Mouse (Mus musculus) brain, adult 2 months (tissue): ENCODE data around the gene Kat2b.
"Not testable (repeated sequence)": the region's sequence is repeated elsewhere in the genome, so short reads cannot be mapped to it uniquely, and the experiment has no call there.

Experiments used
- DNase-seq: peaks from one replicate; pipeline ENCODE4 v3.0.0; 2011; ENCODE audit warnings: low read depth, low spot score

The Kat2b gene

DNA sequence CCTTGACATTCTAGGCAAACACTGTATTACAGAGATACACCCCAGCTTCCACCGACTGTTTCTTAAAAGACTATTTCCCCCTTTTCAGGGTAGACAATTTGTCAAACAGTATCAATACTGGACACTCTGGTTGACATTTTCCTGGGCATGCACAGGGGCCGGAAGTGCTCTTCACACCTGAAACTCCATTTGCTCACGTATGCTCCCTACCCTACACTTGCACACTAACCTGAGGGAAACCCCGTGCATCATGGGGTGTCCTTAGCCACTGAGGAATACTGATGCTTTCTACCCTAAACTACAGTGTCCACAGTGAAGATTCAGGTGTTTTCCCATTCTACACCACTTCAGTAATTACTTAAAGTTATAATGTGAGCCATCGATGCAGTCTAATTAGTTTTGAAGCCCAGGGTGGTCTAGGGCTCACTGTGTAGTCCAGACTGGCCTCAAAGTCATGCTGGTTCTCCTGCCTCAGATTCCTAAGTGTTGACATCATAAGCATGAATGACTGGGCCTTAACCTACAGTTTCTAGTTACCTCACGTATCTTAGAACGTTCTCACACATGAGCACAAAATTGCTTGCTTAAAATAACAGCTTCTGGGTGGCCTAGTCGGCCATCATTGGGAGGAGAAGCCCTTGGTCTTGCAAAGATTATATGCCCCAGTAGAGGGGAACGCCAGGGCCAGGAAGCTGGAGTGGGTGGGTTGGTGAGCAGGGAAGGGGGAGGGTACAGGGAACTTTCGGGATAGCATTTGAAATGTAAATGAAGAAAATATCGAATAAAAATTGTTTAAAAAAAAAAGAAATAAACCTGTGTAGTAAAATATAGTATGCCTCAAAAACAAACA, 30.5 kb downstream of the Kat2b start:
- no peak for DNase-seq

DNA sequence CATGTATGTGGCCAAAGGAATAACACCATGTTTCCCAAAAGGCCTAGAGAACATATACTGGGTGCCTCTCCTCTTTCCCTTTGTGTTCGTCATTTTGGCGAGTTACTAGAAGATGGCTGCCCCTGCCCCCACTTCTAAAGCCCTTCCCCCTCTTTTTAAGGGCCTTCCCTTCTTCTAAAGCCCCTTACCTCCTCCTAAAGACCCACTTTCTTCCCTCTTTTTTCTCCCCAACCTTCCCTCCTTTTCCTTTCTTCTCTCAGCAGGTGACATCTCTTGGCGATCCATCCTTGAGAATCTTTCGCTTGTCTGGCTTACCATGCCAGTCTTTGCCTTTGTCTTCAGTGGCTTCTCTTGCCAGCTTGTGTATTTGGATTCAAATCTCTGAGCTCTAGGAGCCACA, 31.9 kb downstream of the Kat2b start:
- no peak for DNase-seq

DNA sequence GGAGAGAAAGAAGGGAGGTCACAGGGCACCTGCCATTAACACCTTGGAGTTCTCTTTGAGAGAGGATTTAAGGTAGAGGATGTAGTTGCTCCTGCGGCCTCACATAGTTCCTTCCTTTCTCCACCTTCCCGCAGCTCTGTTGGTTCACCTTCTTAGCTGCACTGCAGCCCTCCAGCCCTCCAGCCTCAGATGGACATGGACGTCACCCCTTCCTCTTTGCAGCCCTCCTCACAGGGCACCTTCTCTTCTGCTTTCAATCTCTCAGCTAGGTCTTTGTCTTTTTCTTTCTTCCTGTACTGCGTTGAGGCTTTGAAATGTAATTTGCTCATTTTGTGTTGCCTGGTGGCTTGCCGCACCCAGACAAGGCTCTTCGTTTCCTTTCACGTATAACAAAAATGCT, 36.6 kb downstream of the Kat2b start:
- DNase-seq = not testable (repeated sequence)

DNA sequence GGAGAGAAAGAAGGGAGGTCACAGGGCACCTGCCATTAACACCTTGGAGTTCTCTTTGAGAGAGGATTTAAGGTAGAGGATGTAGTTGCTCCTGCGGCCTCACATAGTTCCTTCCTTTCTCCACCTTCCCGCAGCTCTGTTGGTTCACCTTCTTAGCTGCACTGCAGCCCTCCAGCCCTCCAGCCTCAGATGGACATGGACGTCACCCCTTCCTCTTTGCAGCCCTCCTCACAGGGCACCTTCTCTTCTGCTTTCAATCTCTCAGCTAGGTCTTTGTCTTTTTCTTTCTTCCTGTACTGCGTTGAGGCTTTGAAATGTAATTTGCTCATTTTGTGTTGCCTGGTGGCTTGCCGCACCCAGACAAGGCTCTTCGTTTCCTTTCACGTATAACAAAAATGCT, 39.4 kb downstream of the Kat2b start:
- not testable (repeated sequence) for DNase-seq

DNA sequence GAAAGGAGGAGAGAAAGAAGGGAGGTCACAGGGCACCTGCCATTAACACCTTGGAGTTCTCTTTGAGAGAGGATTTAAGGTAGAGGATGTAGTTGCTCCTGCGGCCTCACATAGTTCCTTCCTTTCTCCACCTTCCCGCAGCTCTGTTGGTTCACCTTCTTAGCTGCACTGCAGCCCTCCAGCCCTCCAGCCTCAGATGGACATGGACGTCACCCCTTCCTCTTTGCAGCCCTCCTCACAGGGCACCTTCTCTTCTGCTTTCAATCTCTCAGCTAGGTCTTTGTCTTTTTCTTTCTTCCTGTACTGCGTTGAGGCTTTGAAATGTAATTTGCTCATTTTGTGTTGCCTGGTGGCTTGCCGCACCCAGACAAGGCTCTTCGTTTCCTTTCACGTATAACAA, 42.3 kb downstream of the Kat2b start:
- not testable (repeated sequence) for DNase-seq

DNA sequence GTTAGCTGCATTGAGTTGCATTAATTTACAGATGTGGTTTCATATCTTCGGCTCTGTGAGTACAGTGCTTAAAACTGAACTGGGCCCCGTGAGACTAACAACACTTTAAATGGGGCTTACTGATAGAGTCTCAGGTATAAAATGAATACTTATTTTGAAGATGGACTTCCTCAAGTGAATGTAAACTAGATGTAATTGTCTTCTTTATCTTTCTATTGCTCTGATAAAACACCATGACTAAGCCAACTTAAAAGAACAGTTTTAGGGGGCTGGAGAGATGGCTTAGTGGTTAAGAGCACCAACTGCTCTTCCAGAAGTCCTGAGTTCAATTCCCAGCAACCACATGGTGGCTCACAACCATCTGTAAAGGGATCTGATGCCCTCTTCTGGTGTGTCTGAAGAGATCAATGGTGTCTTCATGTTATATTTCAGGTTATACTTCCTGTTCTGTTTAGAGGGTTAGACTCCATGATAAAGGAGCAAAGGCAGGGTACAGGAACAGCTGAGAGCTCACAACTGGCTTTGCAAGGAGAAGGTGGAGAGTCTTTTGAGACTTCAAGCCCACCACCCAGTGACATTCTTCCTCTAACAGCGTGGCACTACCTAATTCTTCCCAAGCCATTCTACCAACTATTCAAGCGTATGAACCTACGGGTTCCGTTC, 50.8 kb downstream of the Kat2b start:
- DNase-seq = no peak

DNA sequence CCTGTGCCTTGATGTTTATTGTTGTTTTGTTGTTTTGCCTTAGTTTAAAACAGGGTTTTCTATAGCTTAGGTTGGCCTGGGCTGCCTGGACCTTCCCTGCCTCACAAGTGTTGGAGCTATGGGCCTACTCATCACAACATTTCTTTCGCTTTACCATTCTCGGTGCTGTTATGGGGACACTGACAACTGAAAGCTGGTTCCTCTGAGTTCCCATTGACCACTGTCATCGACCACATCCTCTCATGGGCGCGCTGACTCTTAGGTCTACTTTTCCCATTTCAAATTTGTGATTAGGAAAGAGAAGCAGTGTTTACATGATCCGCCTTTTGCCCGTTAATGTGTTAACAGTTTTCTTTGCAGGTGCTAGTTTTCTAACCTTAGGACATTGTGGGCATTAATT, 51.7 kb downstream of the Kat2b start:
- no peak for DNase-seq

DNA sequence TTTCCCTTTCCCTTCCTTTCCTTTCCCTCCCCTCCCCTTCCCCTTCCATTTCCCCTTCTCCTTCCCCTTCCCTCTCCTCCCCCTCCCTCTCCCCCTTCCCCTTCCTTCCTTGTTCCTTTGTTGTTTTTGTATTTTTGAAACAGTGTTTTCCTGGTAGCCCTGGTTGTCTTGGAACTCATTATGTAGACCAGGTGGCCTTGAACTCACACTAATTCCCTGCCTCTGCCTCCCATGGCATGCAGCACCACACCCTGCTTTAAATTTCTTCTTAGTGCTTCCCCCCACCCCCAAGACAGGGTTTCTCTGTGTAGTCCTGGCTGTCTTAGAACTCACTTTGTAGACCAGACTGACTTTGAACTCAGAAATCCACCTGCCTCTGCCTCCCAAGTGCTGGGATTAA, 52.7 kb downstream of the Kat2b start:
- no peak for DNase-seq

DNA sequence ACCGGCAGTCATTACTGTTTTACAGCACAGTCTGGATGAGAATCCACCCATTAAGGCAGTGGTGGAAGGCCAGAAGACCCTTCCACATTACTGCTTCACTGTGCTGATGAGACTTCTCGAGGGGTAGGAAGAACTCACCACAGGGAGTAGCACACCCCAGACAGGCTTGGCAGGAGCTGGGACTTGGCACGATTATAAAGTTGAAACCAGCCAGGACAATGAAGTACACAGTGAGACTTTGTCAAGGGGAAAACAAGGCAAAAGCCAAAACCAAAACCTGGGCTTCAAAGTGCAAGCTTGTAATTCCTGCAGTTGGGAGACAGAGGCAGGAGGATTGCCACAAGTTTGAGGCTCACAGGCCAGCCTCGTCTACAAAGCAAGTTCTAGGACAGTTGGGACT, 54.0 kb downstream of the Kat2b start:
- peak; percentile 25 for DNase-seq

DNA sequence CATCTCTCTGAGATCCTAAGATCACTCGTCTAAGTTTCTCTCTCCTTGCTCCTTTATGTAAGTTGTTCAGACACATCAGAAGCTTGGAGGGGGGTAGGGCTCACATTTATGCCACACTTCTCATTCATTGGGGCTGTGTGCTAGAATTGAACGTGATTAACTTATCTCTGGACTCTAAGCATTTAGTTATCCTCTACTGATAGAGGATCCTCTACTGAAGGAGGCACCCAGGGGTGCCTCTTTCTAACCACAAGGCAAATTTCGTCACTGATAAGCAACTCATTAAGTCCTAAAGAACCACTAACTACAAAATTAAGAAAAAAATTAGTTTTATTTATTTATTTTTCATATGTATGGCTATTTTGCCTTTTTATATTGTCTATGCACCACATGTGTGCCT, 55.5 kb downstream of the Kat2b start:
- no peak for DNase-seq

DNA sequence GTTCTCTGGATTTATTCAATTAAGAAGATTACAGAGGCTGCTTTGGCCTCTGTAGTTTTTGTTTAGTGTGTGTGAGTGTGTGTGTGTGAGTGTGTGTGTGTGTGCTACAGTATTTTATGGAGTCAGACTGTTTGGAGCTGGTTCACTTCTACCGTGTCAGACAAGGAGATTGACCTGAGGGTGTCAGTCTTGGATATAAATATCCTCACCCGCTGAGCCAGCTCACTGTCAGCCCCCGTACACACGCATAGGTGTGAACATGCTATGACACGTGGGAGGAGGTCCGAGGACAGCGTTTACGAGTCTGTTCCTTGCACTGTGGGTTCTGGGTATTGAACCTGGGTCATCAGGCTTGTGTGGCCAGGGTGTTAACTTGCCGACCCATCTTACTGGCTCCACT, 57.1 kb downstream of the Kat2b start:
- DNase-seq = no peak

DNA sequence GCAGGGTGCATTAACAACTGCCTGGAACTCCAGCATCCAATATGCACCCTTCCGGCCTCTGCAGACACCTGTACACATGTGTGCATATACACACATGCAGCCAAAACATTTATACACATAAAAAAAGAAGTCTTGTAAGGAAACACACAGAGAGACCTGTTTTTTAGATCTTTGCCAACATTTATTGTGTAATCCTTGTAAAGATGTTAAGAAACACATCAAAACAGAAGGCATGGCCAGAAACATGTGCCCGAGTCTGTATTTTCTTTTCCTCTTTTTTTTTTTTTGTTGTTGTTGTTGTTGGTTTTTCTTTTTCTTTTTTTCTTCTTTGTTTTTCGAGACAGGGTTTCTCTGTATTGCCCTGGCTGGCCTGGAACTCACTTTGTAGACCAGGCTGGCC, 59.5 kb downstream of the Kat2b start:
- DNase-seq = no peak

DNA sequence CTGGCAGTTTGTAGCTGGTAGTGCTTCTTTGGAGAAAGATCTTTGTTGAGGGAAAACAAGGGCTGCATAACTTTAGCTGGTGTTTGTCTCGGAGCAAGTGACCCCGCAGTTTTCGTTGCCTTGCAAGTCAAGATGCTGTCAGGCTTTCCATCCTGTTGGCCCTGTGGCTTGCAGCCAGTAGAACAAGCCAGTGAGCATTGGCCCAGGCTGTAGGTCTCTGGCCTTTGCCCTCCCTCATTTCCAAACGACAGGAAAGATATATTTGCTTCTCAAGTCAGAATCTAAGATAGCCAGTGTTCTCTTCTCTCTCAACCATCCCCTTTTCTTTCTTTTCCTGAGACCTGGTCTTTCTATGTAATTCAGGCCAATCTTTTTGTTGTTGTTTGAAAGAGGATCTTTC, 60.8 kb downstream of the Kat2b start:
- DNase-seq = peak; percentile 17

DNA sequence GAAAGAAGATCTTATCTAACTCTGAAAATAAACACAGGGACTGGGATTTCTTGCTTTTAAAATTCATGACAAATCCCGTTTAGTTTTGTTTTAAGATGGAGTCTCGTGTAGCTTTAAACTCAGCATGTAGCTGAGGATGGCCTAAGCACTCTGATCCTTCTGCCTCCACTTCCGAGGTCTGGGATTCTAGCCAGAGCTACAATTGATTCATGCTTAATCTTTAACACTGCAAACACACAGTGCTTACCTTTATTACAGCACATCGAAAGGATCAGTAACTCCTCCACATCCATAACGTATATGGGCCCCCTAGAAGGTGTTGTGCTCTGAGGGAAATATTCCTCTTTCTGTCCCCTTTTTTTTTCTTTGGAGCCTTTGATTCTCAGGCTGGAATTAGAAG, 61.5 kb downstream of the Kat2b start:
- peak; percentile 63 for DNase-seq

DNA sequence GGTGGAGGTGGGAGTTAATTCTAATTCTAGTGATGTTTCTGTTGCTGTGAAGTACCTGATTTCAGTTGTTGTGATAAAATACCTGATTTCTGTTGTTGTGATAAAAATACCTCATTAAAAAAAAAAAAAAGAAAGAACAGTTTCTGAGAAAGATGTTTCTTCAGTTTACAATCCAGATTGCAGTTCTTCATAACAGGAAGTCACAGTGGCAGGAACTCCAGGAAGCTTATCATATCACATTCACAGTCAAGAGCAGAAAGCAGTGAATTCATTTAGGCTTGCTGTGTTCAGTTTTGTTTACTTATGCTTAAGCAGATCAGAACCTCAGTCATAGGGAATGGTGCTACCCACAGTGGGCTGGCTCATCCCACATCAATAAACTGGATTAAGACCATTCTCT, 64.7 kb downstream of the Kat2b start:
- DNase-seq = no peak

DNA sequence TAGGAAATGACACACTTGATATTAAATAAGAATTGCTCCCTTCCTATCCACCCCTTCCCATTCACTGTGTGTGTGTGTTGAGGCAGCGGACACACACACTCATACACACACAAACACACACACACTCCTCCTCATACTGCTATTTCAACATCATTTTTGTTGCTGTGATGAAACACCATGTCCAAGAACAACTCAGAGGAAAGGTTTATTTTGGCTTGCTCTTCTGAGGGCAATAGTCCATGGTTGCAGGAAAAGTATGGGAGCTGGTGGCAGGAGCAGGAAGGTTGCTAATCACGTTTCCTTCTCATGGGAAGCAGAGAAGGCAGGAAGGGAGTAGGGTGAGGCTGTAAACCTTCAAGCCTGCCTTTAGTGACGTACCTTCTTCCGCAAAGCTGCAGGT, 76.7 kb downstream of the Kat2b start:
- no peak for DNase-seq

DNA sequence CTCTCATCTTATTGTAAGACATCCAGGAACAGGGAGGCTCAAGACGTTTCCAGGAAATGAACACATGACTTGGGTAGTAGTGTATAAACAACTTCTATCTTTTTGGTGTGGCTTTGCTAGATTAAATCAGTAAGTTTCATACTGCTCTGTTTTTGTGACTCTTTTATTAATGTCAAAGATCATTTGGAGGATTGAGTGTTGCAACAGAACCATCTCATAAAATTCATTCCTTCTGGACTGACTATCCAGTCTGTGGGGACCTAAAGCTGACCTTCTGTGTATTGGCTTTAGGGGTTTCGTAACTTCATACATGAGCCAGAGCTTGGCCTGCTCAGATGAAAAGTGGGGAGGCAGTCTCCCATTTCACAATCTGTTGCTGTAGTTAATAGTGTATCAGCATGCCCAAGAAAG, 83.6 kb downstream of the Kat2b start:
- no peak for DNase-seq

DNA sequence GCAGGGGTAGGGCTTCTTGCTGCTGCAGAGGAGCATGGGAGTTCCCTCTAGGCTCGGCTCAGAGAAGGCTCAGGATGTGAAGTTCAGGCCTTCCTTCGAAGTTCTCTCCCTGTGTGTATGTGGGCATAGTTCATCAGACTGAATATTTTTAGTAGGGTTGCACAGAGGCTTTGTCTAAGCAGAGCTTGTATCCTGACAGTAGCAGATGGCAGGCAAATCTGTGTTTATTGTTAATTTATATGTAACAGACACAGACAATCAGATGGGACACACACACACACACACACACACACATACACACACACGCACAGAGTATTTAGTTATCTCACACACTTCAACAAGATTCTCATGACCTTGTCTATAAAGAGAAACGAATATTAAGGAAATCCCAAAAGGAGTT, 87.9 kb downstream of the Kat2b start:
- peak; percentile 20 for DNase-seq

DNA sequence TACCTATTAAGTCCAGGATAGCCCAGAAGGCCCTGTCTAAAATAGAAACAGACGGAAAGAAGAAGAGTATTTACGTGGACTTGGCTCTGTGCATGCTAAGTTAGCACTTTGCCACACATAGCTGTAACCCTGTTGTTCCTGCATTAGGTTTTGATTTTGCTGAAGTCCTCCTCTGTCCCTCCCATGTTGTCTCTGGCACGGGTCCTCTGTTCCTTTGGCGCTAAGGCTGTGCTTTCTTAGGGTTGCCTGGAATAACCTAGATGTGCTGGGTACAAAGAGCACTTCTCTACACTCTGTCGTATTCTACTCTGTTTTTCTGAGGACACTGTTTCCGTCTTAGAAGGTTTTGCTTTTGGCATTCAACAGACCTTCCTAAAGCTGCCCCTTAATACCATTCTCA, 88.4 kb downstream of the Kat2b start:
- DNase-seq = no peak

DNA sequence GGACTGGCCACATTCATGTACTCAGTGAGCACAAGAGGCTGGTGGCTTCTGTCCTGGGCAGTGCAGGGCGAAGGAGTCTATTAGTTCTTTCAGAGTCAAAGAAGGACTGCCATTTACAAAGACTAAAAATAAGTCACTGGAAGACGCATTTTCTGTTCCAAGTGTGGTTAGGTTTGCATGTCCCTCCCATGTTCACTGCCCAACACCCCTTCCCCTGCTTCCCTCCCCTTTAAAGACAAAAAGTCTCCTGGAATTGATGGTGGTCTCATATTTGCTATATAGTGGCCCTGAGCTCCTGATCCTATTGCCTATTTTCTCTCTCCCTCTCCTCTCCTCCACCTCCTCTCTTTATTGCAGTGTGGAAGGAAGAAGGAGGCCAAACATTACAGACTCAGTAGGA, 89.3 kb downstream of the Kat2b start:
- no peak for DNase-seq

DNA sequence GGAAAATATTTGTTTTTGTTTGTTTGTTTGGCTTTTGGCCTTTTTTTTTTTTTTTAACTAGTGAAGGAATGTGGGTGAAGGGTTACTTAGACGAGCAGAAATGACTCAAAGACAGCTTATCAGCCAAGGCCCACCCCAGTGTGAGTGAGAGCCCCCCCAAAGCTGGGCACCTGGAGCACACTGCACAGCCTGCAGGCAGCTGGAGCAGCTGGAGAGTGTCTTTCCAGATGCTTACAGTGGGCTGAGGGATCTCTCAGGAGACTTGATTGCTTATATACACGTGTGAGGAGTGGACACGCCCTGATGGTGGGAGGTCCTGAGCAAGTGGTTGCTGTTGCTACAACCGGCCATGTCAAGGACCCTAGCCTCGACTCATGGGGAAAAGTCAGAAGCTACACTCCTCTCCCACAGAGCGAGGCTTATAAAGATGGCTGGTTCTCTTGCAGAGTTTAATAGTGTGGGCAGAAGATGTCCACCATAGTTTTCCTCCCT, 89.8 kb downstream of the Kat2b start:
- DNase-seq = no peak

DNA sequence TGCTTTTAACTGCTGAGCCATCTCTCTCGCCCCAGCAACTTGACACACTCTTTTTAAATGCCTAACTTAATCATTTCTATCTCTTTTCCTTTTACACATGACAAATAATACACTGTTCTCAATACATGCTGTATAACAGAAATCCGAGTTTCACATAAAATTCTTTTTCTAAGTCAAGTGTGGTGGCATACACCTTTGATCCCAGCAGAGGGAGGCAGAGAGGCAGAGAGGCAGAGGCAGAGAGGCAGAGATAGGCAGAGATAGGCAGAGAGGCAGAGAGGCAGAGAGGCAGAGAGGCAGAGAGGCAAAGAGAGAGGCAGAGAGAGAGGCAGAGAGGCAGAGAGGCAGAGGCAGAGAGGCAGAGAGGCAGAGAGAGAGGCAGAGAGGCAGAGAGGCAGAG, 90.7 kb downstream of the Kat2b start:
- peak; percentile 50 for DNase-seq

DNA sequence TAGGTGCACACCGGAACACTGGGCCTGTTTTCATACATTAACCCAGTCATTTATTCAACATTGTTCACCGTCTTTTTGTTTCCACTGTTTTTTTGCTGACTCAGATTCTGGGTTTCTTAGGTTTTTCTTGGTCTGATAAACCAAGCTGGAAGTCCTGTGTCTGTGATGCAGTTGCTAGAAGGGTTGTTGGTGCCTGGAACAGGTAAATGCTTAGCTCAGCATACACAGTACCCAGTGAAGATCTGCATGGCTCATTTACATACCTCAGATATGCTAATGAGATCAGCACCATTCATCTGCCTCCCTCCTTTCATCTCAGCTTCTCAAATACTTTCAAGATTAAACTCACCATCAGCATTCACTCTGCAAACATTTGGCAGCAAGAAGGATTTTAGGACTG, 92.0 kb downstream of the Kat2b start:
- peak; percentile 12 for DNase-seq
